ENCODE assay signal across 8 mouse cellular contexts in genomic region chr6:84014961-84015683, GRCm38 (mm10). TPM values are rescaled to one million over a fixed set of nuclear protein-coding genes. Genes with fewer than 3 reads are reported as not detected.
DNase-seq lines count a peak whose midpoint lies in the region; ATAC-seq and TF ChIP-seq lines count a peak whose summit lies in the region.
"Not testable (repeated sequence)": the region's sequence is repeated elsewhere in the genome, so short reads cannot be mapped to it uniquely, and the experiment has no call there.
"Had no signal": no experiment of that assay in that cellular context is flagged by ENCODE, and none has a peak within 500 bp of the region (broad histone marks: within the 10 kb centered on the region; RNA-seq: fewer than 3 reads in every experiment).

No protein-coding gene starts in this region.

- TF ChIP-seq CTCF in MEL (IDR thresholded peaks at IDR 0.05 in 2 of 3, conservative IDR thresholded peaks at IDR 0.05 in 1 of 3; ENCODE audit: control insufficient read depth in 1 of 3, insufficient read depth in 1 of 3, low read depth in 2 of 3, low read length in 3 of 3, poor library complexity in 1 of 3, severe bottlenecking in 1 of 3) = peak in 1 of 3 experiments; percentile 27; a peak in 1 of 6 replicates

- H3K27me3 ChIP-seq in MEL (ENCODE audit: control insufficient read depth in 1 of 2, insufficient read depth in 2 of 2, low read length in 2 of 2); heart, embryonic 16.5 days (ENCODE audit: control insufficient read depth, insufficient read depth, low read length): not testable (repeated sequence)
- peaks cover 16% of the 10 kb centered on the region for H3K27me3 ChIP-seq in limb, embryonic 15.5 days

- H3K27ac ChIP-seq in MEL (ENCODE audit: control insufficient read depth, low read depth, low read length); limb, embryonic 15.5 days: not testable (repeated sequence)
- peak overlapping the region; percentile 78 for H3K27ac ChIP-seq in heart, embryonic 16.5 days (ENCODE audit: low read length)

- H3K79me2 ChIP-seq in MEL (ENCODE audit: control insufficient read depth, insufficient read depth, low read length, poor library complexity) = not testable (repeated sequence)

- H3K9me3 ChIP-seq in MEL (replicated peaks; ENCODE audit: insufficient read depth, low read length); heart, embryonic 16.5 days (replicated peaks; ENCODE audit: control insufficient read depth, low read length); limb, embryonic 15.5 days: not testable (repeated sequence)

- H3K4me1 ChIP-seq in MEL (ENCODE audit: control insufficient read depth in 1 of 2, insufficient read depth in 2 of 2, low read length in 2 of 2) = not testable (repeated sequence)
- H3K4me1 ChIP-seq in heart, embryonic 16.5 days (ENCODE audit: control insufficient read depth, insufficient read depth, low read length) = peaks cover 47% of the 10 kb centered on the region
- peaks cover 20% of the 10 kb centered on the region for H3K4me1 ChIP-seq in limb, embryonic 15.5 days

- peak; percentile 83 for ATAC-seq in frontal cortex, adult (ENCODE audit: low TSS enrichment)
- peak; percentile 38 for ATAC-seq in heart, embryonic 16.5 days (replicated peaks; ENCODE audit: extremely low read depth, insufficient read depth, low FRiP score)
- peak; percentile 52; the same call in 1 of the 2 replicates for ATAC-seq in limb, embryonic 15.5 days (ENCODE audit: insufficient number of reproducible peaks, low FRiP score, low TSS enrichment, low read depth)

- H3K4me3 ChIP-seq in MEL (ENCODE audit: control insufficient read depth in 1 of 2, insufficient read depth in 1 of 2, low read depth in 2 of 2, low read length in 2 of 2); heart, embryonic 16.5 days (ENCODE audit: low read length); limb, embryonic 15.5 days: not testable (repeated sequence)

- H3K9ac ChIP-seq in MEL (ENCODE audit: control insufficient read depth, low read depth, low read length, poor library complexity, severe bottlenecking); limb, embryonic 15.5 days: not testable (repeated sequence)
- H3K9ac ChIP-seq in heart, embryonic 16.5 days (ENCODE audit: low read length) = peak overlapping the region; percentile 30; the same call in 1 of the 2 replicates

- not testable (repeated sequence) for DNase-seq in MEL (ENCODE audit: low read depth, low spot score)
- DNase-seq in brain, adult 2 months (ENCODE audit: low read depth, low spot score) = peak; percentile 56
- peak; percentile 61 for DNase-seq in kidney, adult 9 months
- DNase-seq in lung, postnatal 36 days = peak; percentile 47

- not testable (repeated sequence) for TF ChIP-seq POLR2A in MEL (IDR thresholded peaks at IDR 0.05; ENCODE audit: control insufficient read depth in 1 of 2, insufficient read depth in 1 of 2, low read depth in 1 of 2, low read length in 2 of 2, poor library complexity in 1 of 2)

- not testable (repeated sequence) for TF ChIP-seq EP300 in MEL (IDR thresholded peaks at IDR 0.05; ENCODE audit: low read depth in 1 of 2, low read length in 2 of 2)

- H3K36me3 ChIP-seq in MEL (ENCODE audit: control insufficient read depth in 1 of 2, insufficient read depth in 2 of 2, low read length in 2 of 2); heart, embryonic 16.5 days (ENCODE audit: control insufficient read depth, insufficient read depth); limb, embryonic 15.5 days: not testable (repeated sequence)

- peak; percentile 20 for TF ChIP-seq RAD21 in MEL (IDR thresholded peaks at IDR 0.05; ENCODE audit: low read depth, low read length)

- H3K4me2 ChIP-seq in heart, embryonic 16.5 days (ENCODE audit: low read depth, low read length); limb, embryonic 15.5 days: not testable (repeated sequence)

- 38% methylated on average over 4 of the region's 4 CpGs for WGBS in heart, embryonic 16.5 days
- whole genome bisulfite sequencing in limb, embryonic 15.5 days = 51% methylated on average over 4 of the region's 4 CpGs

RNA-seq across cellular contexts. Expression of gene Dysf, which starts 6.7 kb away (rescaled TPM):
- not detected in 2 replicates for total RNA-seq in MEL (2012; rRNA removed)
- not detected for polyA plus RNA-seq in MEL (2012; ENCODE audit: insufficient read depth in 1 of 2, insufficient read length in 2 of 2, low read depth in 1 of 2, low replicate concordance in 2 of 2, missing spikeins in 1 of 2)
- 13.2 and 15.5 TPM in 2 replicates for polyA plus RNA-seq in heart, embryonic 16.5 days (2015; fragmentation: Nextera tagmentation; extraction: Ambion mirVana)
- polyA plus RNA-seq in limb, embryonic 15.5 days (2015; fragmentation: Nextera tagmentation; extraction: Ambion mirVana) = 11.0 and 13.4 TPM in 2 replicates
- polyA plus RNA-seq: G1E had no signal

Comparison
In these comparisons a context has a peak if more than half of its experiments do, and no peak if none do; other contexts are left out.
1. RNA of gene Dysf, which starts 6.7 kb away (polyA plus RNA-seq): 13.2 to 15.5 TPM in heart, embryonic 16.5 days and 11.0 to 13.4 TPM in limb, embryonic 15.5 days; not detected in MEL; every median in the first group is over 10 times any median in the second.
2. Peak in every context shown above with its lines, with median percentiles within 50 percentile points of each other: ATAC-seq.